Mouse (Mus musculus): Measurements from ENCODE around the gene Lao1. TPM values are rescaled to one million over a fixed set of nuclear protein-coding genes. Genes with fewer than 3 reads are reported as not detected.
"Not testable (repeated sequence)": the region's sequence is repeated elsewhere in the genome, so short reads cannot be mapped to it uniquely, and the experiment has no call there.

Lao1 gene
- under 1 TPM; 0.35 to 0.82 TPM for total RNA-seq (2021)

DNA sequence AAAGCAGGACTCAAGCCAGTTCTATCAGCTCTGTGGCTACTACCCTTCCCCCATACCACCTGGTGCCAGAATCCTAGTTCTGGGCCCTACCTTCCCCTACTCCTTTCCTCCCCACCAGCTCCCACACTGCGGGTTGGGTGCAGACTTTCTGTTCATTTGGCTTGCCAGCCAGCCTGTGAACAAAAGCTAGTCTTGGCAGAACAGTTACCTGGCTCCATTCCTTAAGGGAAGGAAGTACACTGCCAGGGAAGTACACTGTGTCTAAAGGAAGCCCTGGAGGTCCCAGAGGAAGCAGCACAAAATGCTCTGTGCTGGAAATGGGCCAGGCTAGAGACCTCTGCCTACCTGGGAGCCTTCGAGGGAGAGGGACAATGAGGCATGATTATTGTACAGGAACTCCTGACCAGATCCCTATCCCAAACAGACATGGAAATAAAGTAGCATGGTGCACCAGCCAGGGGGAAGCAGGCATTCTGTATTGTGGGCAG lies at the start of gene Lao1:
Gene Lao1, plus strand, starts transcription at position 438 of the 488 bp plus-strand sequence.
- intact Hi-C loops (cut with DNase I) = no loop called here
- DNase-seq (ENCODE audit: low spot score in 2 of 2) = peak; percentile 23 to 33

DNA sequence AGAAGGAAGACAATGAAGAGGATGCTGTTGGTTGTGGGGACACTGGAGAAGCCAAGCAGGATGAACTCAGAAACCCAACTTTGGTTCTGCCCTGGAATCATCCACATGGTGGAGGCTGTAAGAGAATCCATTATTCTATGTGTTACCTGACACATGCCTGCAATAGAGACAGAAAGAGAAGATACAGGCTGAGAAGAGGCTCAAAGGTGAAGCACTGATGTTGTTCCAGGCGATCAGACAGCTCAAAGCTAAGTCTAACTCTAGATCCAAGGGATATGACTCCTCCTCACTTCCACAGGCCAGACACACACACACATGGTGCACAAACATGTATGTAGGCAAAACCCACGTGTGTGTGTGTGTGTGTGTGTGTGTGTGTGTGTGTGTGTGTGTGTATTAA lies 44.0 kb upstream of the Lao1 start, which contains the start of gene Olfr1329:
Gene Olfr1329, minus strand, starts transcription at position 101 of the 400 bp plus-strand sequence.
- DNase-seq (ENCODE audit: low spot score in 2 of 2); intact Hi-C loops (cut with DNase I): not testable (repeated sequence)

DNA sequence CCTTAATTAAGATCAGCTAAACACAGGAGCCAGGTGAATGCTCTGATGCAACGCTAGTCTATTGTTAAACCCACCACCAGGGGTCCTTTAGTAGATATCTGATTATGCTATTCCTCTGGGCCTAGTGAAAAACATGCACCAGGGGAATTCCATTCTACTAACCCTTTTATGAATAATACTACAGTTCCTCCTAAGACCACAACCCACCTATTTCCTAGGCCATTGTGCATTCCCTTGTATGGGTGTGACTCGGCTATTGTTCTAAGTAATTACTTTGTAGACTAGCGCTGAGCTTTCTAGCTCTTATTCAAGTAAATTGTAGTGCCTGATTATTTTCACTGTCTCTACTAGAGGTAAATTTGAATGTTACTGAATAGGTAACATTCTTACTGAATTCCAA lies 30.1 kb upstream of the Lao1 start:
- intact Hi-C loops (cut with DNase I); DNase-seq (ENCODE audit: low spot score in 2 of 2): not testable (repeated sequence)

DNA sequence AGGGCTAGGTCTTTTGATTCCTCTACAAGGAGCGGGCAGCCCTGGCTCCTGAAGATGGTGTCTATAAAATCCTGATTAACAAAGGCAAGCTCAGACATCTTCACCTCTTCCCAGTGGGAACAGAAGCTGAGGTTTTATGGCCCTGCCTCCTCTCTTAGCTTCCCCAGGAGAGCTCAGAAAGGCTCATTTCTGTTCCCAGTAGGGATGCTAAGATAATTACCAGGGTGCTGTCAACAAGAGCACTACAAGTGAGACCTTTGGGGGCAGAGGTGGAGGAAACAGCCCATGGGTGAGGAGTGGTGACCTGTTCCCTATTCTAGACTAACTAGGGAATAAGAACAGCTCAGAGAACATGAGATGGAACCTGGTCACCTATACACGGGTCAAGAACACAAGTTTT lies 22.9 kb upstream of the Lao1 start, which contains the start of gene Olfr1328:
Gene Olfr1328, minus strand, starts transcription at position 101 of the 400 bp plus-strand sequence.
- intact Hi-C loops (cut with DNase I) = no loop called here
- DNase-seq (ENCODE audit: low spot score in 2 of 2) = no peak

DNA sequence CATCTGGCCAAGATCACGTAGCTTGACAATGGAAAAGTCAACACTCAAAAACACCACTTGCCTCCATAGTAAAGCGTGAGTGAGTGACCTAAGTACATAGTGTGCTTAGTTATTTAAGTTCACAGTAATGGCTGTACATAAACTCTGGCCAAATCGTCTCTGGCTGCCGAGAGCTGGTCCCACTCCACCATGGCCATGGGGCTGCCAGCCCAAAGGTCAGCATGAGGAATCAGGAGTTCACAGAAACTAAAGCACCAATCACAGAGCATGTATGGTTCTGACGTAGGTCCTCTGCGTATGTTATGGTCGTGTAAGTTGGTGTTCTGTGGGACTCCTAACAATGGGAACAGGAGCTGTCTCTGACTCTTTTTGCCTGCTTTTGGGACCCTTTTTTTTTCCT lies 2.6 kb upstream of the Lao1 start:
- intact Hi-C loops (cut with DNase I) = no loop called here
- DNase-seq (ENCODE audit: low spot score in 2 of 2) = no peak

DNA sequence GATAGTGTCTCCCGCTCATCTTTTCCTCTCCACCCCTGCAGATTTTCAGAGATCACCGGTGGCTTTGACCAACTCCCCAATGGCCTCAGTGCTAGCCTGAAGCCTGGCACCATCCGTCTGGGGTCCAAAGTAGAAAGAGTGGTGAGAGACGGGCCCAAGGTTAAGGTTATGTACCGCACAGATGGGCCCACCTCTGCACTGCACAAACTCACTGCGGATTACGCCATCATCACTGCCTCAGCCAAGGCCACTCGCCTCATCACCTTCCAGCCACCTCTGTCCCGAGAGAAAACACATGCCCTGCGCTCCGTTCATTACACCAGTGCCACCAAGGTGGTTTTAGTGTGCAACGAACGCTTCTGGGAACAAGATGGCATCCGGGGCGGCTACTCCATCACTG lies 6.3 kb downstream of the Lao1 start:
- intact Hi-C loops (cut with DNase I) = no loop called here
- DNase-seq (ENCODE audit: low spot score in 2 of 2) = no peak

DNA sequence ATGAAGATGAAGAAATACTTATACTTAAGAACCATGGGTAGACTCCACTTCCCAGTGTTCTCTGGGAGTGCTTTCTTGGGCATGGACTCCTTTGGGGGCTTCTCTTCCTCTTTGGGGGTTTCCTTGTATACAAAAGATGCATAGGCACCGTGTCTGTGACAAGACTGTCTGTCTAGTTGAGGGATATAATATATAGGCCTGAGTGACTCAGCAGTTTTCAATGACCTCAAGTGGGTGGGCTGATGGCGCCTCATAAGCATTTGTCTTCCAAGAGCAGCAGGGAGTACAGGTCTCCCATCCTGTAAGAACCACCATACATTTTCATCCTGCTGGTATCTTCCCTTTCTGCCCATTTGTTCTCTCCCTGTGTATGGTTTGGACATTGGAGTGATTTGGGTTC lies 11.9 kb downstream of the Lao1 start:
- intact Hi-C loops (cut with DNase I) = no loop called here

DNA sequence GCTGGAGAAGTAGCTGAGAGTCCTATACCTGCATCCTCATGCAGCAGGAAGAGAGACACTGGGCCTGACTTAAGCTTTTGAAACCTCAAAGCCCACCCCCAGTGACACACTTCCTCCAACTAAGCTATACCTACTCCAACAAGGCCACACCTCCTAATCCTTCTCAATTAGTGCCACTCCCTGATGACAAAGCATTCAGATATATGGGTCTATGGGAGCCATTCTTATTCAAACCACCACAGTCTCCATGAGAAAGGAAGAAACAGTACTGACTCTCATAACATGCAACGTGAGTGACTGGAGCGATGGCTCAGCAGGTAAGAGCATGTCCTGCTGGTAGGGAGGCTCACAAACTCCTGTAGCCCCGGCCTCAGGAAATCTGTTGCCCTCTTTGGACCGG lies 23.9 kb downstream of the Lao1 start:
- intact Hi-C loops (cut with DNase I) = no loop called here
- DNase-seq (ENCODE audit: low spot score in 2 of 2) = no peak

More for the DNA sequence above, 11.9 kb downstream of the Lao1 start:
- DNase-seq (ENCODE audit: low spot score in 2 of 2) = no peak

DNA sequence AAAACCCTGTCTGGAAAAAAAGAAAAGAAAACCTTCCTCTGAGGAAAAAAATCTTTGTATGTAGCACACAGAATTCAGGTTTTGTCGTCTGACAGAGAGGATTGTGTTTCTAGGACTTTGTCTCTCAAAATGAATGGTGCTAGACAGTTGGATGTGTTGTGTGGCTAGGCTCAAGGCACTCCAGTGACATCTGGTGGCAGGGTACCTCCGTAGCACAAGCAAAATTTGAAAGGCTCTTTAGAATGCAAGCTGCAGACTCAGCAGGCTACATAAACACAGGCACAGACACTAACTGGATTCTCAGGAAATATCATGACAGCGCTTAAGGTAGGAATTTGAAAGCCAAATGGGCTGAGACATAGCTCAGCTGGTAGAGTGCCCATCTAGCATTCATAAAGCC lies 27.2 kb downstream of the Lao1 start:
- peak in 1 of 2 experiments; percentile 25 for DNase-seq (ENCODE audit: low spot score in 2 of 2)
- intact Hi-C loops (cut with DNase I) = loop anchor here (2.0 kb wide), 1 partner anchor 344 kb away; no protein-coding TSS in a partner anchor

DNA sequence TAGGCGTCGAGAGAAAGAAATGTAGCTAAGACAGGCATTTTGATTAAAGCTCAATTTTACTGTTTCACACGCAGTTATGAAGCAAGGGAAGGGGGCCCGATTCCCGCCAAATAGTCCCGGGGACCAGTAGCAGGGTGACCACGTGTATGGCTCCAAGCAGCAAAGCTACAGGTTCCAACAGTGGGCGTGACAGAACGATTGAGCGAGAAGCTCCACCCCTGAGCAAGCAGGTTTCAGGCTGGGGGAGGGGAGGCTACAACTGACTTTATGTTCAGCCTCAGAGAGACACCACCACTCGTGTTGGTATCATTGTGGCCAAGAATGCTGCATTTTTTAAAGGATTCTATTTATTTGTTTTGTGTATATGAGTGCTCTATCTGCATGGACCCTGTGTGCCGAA lies 28.0 kb downstream of the Lao1 start:
- no peak for DNase-seq (ENCODE audit: low spot score in 2 of 2)
- intact Hi-C loops (cut with DNase I) = loop anchor here (2.0 kb wide), 1 partner anchor 345 kb away; no protein-coding TSS in a partner anchor

DNA sequence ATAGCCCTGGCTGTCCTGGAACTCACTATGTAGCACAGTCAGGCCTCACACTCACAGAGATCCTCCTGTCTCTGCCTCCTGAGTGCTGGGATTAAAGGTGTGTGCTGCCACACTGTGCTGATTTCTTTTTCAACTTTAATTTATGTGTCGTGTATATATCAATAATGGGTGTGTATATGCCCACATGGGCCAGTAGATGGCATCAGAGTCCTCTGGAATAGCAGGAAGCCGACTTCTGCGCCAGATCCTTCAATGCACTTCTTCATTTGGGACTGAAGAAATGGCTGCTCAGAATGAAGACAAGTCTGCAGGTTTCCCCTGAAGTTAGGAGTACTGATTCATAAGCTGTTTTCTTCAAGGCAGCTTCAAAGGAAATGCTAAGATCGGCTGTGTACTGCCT lies 30.4 kb downstream of the Lao1 start:
- intact Hi-C loops (cut with DNase I) = no loop called here
- no peak for DNase-seq (ENCODE audit: low spot score in 2 of 2)

DNA sequence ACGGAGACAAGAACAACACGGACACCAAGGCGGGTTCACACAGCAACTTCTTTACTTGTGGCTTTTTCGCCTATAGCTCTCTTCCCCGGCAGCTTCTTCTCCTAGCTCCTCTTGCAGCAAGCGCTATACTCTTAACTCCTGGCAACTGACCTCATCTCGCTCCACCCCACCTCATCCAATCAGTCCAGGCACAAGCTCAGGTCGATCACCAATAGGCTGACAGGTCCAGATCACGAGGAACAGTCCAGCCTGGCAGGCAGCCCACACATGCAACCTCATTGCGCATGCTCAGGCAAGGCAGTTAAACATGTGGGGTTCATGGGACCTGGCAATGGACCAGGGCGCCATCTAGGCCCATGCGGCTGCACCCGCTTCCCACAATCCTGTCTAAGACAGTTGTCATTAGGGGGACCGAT lies 35.8 kb downstream of the Lao1 start:
- intact Hi-C loops (cut with DNase I) = no loop called here
- no peak for DNase-seq (ENCODE audit: low spot score in 2 of 2)

DNA sequence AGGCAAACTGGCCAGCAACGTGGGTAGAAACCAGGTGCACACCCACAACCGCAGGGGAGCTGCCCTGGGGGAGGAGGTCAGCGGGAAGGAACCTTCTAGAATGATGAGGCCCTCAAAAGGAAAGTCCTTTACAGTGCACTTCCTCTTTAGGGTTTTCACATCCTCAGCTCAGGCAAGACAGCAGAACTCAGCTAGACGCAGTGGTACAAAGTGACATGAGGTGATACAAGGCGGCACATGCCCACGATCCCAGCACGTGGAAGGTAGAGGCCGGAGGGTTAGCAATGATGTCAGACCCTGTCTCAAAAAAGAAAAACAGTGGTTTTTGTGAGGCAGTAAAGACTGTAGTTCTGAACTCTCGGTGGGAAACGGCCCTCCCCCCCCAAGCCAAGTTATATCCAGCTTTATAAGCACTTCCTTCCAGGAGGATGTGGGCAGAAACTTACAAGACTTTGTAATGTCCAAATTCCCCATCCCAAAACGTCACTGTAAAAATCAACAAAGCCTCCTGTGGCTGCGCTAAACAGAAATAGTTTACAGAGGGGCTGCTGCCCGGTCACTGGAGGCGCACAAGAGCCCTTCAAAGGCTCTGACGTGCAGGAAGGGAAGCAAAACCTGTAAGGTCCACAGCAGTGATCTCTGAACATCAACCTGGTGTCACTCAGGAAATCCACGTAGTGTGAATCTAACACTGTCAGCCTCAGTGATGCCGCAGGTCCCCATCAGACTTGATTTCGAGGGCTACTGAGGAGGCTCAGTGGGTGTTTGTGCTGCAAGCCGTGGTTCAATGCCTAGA lies 38.5 kb downstream of the Lao1 start:
- intact Hi-C loops (cut with DNase I) = no loop called here
- no peak for DNase-seq (ENCODE audit: low spot score in 2 of 2)

DNA sequence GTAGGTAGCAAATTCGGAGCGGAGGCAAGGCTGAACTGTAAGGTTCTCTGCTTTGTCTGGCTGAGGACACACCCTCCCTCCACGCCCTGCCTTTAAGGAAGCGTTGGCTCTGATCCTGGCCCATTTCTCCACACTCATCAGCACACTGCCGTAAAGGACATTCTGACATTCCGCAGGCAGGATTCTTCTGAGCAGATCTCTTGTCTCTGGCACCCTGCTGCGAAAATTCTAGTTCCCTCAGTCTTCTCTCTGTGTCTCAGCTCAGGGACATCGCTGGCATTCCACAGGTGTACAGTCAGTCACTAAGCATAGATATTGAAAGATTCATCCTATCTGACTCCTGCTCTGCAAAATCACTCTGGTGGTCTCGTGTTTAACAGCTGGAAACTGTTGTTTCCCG lies 40.3 kb downstream of the Lao1 start:
- DNase-seq (ENCODE audit: low spot score in 2 of 2) = no peak
- intact Hi-C loops (cut with DNase I) = no loop called here

DNA sequence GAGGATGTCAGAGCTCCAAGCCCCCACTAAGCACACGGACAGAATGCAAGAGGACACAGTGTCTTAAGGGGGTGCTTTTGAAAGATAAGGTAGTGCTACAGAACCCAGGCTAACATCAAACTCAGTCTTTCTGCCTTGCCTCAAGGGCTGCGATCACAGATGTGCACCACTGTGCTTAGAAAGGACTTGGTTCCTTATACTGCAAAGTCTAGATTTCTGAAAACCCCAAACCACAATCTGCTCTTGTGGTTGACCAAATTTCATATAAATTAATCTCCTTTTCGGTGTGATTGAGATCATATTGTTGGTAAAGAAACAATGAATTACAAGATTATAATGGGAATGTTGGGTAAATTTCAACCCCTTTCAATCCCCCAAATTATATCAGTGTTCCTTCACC lies 41.1 kb downstream of the Lao1 start:
- DNase-seq (ENCODE audit: low spot score in 2 of 2) = no peak
- intact Hi-C loops (cut with DNase I) = no loop called here

DNA sequence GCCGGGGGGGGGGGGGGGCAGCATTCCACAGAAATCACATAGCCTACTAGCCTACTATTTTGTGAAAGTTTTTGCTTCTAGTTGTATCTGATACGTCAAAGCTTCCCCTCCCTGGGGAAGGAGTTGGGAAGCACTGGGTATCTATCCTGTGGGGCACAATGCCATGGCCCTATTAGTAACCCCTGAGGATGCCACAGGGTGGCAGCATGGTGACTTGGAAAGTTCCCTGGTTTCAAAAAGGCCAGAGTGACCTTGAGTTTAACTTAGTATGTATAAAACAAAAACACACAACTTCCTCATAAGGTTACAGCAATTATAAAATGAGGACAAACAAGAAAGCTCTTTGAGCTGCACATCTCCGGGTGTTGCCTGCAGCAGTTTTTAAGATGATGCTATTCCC lies 42.8 kb downstream of the Lao1 start:
- intact Hi-C loops (cut with DNase I) = loop anchor here (2.0 kb wide), 1 partner anchor 201 kb away; no protein-coding TSS in a partner anchor

DNA sequence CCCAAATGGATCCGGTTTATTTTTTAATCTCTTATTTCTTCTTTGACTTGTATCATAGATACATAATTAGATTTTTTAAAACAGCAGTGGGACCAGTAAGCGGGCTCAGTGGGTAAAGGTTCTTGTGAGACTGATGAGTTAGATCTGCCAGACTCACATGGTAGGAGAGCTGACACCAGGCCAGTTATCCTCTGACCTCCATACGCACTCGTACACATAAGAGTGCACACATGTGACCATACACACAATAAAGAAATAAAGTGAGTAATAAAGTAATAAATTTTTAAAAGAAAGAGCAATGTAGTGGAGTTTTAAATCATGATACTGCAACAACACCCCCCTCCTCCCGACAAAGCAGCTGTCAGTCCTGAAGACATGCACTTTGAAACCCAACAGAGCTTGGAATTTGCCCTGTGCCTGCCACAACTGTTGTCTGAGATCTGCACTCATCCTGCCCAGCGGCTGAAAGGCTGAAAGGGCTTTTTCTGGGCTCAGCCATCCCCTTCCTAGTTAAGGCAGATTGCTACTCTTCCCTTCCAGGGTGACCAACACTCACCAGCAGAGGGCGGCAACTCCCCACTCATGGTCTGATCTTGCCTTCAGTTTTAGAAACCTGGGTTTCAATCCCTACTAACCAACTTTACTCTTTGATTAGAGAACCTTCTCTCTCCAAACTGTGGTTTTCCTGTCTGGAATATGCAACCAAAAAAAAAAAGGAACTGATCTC lies 43.4 kb downstream of the Lao1 start:
- DNase-seq (ENCODE audit: low spot score in 2 of 2) = peak; percentile 78 to 85
- intact Hi-C loops (cut with DNase I) = loop anchor here (1.0 to 5.0 kb wide), 3 partner anchors 103 to 200 kb away; partner anchors contain the start of gene Slc2a1

More for the DNA sequence above, 42.8 kb downstream of the Lao1 start:
- DNase-seq (ENCODE audit: low spot score in 2 of 2) = no peak

DNA sequence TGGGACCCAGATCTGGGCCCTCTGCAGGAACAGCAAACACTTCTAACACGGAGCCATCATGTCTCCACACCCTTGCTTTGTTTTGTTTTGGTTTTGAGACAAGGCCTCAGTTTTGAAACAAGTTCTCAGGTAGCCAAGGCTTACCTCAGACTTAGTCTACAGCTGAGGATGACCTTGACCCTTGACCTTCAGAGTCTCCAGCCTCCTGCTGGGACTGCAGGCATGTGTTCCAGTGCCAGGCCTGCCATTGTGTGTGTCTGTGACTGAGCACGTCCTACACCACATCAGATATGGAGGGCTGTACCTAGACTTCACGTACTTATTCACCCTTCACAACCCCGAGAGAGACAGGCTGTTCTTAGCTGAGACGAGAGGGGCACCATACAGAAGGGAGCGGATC lies 46.2 kb downstream of the Lao1 start:
- intact Hi-C loops (cut with DNase I) = loop anchor here (5.0 kb wide), 1 partner anchor 100 kb away; the partner anchor contains the start of gene Slc2a1
- DNase-seq (ENCODE audit: low spot score in 2 of 2) = no peak

DNA sequence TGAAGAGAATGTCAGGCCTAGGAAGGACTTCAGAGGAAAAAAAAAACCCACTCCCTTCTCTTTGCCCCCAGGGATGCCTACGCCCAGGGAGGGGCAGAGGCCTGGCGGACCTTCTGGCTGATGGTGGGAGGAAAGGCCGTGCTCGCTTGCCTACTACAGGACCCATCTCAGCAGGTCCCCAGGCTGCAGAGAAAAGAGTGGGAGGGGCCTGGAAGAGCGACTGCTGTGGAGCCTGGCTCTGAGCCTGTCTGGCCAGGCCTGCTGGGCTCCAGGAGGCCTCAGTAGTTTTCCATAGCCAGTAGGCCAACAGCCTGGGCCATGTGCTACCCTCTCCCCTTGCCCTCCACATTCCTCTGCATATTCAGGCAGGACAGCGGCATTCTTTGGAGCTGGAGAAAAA lies 47.1 kb downstream of the Lao1 start:
- DNase-seq (ENCODE audit: low spot score in 2 of 2) = peak in 1 of 2 experiments; percentile 15
- intact Hi-C loops (cut with DNase I) = loop anchor here (5.0 kb wide), 1 partner anchor 99 kb away; the partner anchor contains the start of gene Slc2a1

DNA sequence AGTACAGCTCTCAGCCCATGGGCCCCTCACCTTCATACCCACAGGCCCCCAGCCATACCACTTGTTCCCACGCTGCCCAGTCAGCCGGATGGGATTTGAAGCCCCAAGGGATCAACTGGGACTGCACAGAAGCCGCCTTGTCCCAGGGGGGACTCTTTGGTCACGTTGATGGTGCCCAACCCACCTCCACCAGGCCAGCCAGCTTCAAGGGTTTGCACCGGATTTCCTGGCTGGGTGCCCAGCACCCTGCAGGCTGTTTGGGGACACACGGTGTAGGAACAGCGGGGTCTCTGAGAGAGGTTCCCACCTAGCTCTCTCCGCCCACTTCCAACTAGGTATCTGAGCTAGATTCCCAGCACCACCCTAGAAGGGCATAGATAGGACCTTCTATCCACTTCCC lies 48.4 kb downstream of the Lao1 start:
- no peak for DNase-seq (ENCODE audit: low spot score in 2 of 2)
- intact Hi-C loops (cut with DNase I) = loop anchor here (5.0 kb wide), 1 partner anchor 97 kb away; the partner anchor contains the start of gene Slc2a1

Measured in left cerebral cortex, postnatal 36 days (tissue).